Mouse (Mus musculus) gastrocnemius, postnatal 25 days (tissue): ENCODE results near the gene Pcgf5. TPM values are rescaled to one million over a fixed set of nuclear protein-coding genes. Genes with fewer than 3 reads are reported as not detected.
"Not testable (repeated sequence)": the region's sequence is repeated elsewhere in the genome, so short reads cannot be mapped to it uniquely, and the experiment has no call there.

Source experiments
- DNase-seq: peaks from one replicate; pipeline ENCODE4 v3.0.0; 2022
- total RNA-seq, 2 experiments: library from RNA; stranded (reverse); gene quantifications; 1 replicate in 1 of 2; 2 replicates in 1 of 2; pipeline ENCODE4 v1.2.3; 2021

The Pcgf5 gene
- total RNA-seq, 2 experiments from 2014 or later = 23.5 to 26.8 TPM

DNA sequence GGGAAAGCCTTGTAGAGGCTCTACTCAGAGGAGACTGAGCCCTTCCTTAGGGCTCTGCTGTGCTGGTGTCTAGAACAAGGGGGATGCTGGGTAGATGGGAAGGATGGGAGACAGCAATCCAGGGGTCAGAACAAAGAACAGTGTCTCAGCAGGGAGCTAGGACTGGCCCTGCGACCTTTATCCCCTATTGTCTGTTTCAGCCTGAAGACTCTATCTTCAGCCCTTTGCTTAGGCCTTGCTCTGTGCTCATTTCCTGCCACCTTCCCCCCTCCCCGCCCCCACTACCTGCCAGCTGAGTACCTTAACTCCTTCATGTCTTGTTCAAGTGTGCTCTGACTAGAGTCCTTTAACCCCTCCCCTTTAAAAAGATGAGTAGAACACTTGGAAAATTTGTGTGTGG lies 36.3 kb downstream of the Pcgf5 start:
- DNase-seq = no peak

DNA sequence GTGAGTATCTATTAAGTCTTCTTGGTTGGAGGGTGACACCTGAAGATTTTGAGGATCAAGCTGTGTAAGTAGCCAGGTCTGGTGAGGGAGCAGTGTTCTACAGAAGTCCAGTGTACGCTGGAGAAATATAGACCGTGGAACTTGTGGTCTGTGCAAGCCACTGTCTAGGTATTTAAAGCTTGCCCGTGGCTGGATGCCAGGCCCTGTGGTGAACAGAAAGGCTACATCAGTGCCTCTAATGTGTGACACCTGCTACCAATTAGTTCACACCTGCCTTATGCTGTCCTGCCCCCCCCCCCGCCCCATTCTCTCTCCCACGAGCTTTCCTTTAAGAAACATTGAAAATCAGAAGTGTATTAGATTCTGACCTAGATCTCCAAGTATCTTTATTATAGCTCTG lies 40.4 kb downstream of the Pcgf5 start:
- no peak for DNase-seq

DNA sequence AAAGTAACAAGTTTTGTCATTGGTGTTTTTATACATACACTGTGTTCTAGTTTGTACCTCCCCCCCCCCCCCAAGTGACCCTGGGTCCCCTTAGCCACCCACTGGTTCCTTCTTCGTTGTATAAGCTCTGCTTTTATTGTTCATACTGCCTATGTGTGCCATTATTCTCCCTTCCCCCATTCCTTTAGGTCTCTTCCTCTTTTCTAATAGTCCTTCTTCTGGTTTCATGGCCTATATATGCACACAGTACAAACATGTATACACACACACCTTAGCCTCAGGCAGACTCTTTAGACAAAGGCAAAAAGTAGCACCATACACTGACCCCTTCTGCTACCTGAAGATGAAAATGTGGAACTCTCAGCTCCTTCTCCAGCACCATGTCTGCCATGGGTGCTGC lies 42.6 kb downstream of the Pcgf5 start:
- DNase-seq = no peak

DNA sequence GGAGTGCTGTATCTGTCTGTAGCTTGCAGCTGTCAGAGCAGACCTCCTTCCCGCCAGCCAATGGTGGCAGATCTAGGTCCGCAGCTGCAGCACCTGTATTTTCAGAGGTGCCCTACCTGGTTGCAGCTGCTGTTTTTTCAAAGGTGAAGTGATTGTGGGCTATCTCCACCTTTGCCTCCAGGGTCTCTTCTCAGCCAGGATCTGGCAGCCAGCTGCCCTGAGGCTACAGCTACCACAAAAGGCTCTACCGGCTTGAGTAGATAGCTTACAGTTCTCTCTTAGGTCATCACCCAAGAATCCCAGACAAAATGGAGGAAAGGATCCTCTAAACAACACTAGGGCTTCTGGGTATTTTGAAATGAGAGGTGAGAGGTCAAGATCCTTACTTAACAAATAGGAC lies 50.4 kb downstream of the Pcgf5 start:
- no peak for DNase-seq

DNA sequence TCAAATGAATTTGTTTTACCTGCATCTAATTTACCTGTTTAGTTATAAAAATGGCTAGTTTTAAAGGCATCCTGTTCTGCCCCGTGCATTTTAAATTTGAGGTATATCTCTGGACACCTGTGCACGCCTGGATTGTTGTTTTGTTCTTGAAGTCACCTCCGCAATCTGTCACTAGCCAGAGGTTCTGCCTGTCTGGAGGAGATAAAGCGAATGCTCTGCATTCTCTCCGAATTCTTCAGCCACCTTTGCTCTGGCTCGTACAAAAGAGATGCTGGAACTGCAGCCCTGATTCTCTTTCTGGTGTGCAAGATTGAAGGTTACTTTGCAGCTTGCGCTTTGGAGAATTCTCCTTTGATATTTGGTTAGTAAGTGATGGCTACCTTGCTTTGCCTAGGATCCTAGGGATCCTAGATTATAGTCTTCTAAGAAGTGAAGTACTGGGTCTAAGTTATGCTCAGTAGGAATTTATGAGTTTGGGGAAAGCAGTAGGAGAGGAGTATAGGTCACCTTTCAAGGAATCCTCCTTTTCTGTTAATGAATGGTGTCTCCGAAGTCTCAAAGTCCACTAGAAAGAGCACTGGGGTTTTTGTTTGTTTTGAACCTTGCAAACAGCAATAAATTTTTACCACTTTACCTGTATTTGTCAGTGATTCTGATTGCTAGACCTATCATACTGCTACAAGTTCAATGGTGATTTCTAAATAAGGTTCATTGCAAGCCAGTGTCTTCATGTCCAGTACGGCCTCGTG lies 60.4 kb downstream of the Pcgf5 start:
- no peak for DNase-seq

DNA sequence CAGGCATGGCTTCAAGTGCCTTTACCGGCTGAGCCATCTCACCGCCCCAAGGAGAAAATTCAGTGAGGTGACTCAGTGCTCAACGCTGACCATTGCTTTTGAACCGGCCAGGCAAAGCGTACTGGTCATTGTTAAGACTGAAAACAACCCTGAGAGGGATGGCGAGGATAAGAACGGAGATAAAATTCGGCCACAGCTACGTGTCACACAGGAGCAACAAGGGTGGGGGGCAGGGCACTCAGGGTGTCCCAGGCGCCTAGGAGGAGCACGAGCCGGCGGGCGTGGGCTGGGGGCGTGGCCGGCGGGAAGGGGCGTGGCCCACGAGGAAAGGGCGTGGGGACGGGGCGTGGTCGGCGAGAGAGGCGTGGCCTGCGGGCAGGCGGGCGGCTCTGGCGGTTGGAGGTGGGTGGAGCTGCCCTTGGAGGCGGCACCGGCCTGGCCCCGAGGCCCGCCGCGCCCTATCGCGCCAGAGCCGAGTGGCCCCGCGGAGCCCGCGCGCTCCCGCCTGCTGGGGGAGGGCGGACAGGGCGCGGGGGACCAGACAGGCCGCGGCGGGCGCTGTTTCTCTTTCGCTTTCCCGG lies 61.3 kb downstream of the Pcgf5 start:
- DNase-seq = peak; percentile 95

DNA sequence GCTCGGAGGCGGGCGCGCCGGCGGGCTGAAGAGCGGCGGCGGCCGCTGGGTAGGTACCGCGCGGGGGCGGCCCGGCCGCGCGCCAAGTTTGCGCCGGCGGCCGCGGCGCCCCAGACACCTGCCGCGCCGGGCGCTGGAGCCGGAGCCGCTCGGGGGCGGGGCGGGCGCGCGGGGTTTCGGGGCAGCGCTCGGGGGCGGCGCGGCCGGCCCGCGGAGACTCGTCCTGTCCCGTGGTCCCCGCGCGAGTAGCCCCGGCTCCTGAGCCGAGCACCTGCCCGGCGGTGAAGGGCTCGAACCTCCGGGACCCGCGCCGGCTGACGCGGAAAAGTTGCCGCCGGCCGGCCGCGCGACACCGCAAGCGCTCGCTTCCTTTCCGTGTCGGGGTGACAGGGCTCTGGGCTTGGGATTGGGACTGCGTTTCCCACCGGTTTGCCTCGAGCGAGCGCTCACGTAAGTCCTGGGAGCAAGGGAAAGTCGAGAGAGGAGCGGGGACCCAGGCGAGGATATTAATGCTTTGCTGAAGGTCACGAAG lies 61.8 kb downstream of the Pcgf5 start:
- DNase-seq = no peak

DNA sequence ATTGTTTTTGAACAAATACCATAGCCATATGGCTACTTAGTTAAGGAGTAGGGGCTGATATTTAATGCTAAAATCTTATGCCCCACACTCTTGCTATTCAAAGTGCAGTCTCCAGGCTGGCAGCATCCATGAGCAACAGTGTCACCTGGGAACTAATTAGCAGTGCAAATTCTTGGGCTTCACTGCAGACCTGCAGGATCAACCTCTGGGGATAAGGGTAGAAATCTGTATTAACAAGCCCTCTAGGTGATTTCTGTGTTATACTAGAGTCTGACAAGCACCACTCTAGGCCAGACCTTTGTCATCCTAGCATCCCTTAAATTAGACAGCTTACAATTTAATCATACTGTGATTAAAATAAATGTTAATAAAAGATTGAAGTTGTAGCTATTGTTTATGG lies 71.8 kb downstream of the Pcgf5 start:
- DNase-seq = no peak

DNA sequence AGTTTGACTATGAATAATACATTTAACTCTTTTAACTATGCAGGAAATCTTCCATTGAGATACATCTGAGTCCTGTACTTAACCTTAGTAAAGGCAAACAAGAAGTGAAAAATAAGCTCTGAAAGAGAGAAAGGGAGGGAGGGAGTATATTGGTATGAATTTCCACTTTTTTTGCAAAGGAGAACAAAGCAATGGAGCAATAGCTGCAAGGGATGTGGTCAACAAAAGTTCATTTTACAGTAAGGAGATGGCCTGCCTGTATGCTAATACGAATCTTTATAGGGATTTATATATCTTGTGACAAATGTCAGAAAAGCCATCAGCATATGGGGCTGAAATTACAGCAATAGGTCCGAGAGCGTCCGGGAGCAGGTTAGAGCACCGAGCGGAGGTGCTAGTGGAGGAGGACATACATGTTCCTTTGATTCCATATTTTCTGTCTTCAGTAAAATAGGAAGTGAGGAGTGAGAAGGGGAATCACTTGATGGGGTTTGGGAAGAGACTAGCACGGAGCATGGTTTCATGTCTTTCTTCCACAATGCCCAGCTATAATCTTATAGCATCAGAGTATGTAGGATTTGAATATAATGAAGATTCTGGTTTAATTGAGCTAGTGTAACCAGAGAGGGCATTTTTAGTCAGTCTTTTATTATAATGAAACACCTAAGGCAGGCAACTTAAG lies 79.2 kb downstream of the Pcgf5 start:
- DNase-seq = no peak

DNA sequence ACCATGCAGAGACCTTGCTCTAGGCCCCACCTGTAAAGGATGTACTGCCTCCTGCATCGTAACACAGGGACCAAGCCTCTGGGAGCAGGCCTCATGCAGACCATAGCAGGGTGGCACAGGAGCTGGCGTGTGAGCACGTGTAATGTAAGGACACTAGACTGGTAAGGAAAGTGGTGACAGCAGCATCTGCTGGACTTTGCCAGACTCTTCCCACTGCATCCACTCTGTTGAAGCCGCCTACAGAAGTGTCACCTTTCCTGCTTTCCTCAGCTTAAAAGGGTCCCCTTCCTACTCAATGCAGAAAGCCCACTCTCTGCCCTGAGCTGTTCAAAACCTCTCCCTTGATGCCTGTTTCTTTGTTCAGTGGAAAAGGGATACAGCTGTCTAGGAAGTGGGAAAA lies 80.0 kb downstream of the Pcgf5 start:
- no peak for DNase-seq

DNA sequence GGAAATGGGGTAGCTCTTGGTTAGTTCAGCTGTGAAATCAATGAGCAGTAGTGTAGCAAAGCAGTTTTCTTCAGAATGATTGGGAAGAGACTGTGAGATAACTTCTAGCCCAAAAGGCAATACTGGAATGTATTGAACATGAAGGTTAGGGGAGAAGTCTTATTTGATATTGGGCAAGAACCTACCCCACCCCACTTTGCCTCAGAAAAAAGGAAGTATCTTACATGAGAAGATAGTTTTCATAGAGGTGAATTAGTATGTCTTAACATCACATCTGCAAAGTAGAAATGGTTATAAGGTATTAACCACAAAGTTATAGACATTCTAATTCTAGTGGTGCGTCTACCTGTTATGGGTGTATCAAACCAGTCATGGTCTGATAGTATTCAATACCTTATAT lies 81.2 kb downstream of the Pcgf5 start:
- DNase-seq = no peak

DNA sequence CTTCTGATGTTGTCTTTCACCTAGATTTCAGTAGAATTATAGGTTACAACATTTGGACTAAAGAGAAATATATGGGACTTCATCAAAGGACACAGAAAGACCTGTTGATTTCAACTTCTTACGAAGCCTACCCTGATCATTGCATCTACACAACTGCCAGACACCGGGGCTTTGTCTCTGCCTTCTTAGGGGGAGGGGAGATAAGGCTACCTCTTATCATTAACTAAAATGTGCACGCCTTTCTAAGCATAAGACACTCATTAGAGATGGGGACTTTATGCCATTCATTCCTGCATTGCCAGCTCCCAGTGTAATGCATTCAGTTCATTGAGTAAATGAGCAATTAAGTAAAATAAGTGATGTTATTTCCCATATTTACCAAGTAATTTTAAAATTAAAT lies 85.1 kb downstream of the Pcgf5 start:
- no peak for DNase-seq

DNA sequence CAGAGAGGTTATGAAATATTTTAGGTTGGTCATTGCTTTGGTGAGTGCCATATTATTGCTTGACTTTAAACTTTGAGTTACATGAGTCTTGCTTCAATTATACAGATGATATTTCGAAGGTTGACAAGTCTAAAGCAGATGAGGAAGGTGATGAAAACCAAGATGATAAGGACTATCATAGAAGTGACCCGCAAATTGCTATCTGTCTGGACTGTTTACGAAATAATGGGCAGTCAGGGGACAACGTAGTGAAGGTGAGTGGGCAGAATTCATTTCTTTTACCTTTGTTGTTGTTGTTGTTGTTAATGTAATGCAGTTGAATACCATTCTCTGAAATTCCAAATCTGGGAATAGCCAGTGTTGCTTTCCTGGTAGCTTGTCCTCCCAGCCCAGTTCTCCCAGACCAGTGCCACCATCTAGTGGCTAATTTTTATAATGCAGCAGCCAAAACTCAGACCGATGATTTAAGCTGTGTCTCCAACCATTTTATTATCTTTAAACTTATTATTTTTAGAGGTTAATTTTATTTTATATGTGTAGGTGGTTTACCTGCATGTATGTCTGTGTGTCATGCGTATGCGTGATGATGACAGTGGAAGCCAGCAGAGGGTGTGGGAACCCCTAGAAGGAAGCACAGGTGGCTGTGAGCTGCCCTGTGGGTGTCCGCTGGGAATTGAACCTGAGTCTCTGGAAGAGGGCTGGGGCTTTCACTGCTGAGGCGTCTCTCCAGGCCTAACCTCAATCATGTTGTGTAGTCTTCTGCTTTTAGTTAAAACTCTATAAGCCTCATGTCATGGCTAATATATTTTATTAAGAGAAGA lies 92.0 kb downstream of the Pcgf5 start:
- DNase-seq = no peak

DNA sequence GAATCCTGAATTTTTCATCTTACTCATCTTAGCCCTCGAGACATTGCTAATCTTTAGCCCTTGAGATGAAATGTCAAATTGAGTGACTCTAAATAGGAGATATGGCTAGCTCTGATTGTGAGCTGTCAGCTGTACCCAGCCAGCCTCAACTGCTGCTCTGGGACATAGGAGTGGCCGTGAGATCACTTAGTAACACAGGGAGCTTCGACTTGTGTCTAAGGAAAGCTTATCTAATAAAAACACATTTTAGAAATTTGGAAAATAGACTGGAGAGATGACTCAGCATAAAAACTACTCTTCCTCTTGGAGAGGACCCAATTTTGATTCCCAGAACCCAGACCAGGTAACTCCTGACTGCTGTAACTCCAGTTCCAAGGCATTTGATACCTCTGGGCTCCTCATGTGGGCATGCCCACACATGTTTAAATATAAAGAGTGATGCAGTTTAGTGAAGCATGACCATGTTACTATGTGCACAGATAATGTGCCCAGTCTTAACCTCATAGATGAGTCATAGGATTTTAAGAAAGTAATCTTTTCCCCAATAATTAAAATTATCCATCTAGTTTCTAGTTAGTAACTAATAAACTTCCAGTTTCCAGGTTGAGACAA lies 103.0 kb downstream of the Pcgf5 start:
- DNase-seq = no peak

DNA sequence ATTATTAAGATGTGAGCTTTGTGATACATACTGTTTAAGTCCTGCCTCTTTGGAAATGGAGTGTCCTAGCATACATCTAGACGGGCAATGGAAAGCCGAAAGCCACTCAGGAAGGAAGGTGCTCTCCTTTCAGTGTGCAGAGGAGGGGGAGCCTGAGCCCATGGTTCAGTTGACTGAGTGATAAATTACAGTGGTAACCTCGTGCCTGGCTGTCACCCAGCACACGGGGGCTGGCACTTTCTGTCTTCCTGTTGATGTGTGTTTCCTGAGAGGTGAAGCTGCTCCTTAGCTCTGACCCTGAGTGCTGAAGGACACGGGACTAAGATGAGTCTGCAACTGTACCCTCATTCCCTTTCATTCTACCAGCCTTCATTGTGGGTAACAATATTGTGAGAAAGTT lies 103.6 kb downstream of the Pcgf5 start:
- no peak for DNase-seq

DNA sequence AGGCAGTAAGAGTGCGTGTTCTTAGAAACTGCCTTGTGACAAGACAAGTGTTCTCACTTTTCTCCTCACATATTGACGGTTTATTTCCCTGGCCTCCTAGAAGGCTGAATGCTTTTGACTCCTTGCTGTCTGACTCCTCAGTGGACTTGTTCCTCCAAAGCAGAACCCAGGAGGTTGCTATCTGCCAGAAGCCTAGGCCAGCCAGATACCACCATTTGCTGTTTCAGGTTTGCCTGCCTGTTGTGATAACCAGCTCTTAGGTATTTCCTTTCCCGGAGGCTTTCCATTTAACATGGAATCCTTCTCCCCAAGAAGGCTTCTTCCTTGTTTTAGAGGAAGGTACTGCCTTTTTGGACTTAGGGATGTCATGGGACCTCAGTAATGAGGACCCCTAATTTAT lies 104.1 kb downstream of the Pcgf5 start:
- not testable (repeated sequence) for DNase-seq

DNA sequence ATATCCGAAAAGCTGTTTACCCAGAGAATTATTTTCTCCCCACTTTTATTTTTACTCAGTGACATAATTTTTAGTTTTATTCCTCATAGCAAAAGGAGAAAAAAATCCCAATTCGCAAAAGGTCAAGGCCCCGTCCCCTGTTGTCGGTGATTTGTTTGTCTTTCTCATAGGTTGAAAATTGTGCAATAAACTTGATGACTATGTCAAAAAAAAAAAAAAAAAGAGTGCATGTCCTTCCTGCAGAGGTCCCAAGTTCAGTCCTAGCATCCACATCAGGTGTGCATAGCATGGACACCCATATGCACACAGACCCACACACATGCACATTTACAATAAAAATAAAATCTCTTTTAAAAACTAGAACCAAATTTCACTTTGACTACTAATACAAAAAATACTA lies 105.3 kb downstream of the Pcgf5 start:
- DNase-seq = no peak

DNA sequence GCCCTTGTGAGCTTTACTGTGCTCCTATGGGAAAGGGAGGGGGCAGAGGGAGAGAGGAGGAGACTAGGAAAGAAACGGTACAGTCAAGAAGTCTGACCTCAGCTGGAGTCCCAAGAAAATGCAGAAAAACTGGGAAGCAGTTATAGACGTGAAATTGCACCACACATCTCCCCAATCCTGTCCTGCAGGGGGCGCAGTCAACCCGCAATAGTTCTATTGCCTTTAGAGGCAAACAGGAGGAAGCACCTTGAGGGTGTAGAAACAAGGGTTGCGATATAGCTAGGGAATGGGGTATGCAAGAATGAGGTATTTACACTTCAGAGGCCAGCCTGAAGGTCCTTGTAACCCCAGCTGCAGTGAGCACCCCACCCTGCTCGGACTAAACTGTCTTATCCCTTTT lies 122.0 kb downstream of the Pcgf5 start:
- peak; percentile 15 for DNase-seq

DNA sequence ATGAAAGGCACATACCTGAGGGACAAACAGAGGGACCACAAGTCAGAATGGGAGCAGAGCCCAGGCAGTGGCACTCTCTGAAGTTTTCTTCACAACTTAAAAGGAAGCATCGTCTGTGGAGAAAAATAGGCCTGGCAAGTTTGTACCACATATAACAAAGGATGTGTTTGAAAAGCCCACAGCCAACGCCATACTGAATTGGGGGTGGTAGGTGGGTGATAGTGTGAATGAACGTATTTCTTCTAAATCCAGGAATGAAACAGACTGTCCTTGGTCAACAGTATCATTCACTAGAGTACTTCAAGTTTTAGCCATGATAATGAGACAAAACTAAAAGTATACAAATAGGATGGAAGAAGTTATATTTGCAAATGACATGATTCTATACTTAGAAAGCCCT lies 123.2 kb downstream of the Pcgf5 start:
- no peak for DNase-seq

DNA sequence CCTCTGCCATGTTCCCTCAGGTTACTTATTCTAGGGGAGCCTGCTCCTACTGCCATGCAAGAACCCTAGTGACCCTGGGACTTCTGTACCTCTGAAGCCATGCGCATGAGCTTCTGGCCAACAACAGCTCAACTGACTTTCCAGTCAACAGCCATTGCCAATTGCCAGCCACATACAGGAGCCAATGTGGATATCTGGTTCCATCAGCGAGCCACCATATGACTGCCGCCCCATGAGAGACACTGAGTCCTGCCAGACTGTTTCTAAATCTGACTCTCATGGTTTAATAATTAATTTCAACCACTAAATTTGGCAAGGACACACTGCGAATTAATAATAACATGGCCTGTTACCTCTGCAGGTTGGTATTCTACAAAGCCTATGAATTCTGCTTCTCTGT lies 128.5 kb downstream of the Pcgf5 start:
- peak; percentile 36 for DNase-seq

DNA sequence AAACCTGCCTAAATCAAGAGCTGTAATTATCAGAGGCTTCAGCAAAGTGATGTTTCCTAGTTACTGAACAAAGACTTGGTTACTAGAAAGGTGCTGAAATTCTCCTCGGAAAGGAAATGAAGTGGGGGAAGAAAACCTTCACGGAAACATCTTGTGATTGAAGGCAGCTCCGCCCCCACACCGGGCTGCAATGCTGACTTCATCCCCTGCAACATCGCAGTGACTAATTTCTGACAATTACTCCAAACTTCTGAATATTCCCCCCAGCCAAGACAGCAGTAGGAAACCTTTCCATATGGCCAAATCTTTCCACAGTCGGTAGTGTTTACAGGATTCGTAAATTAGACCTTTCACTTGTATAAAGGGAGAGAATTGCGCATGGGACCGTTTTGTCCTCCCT lies 129.0 kb downstream of the Pcgf5 start:
- no peak for DNase-seq

DNA sequence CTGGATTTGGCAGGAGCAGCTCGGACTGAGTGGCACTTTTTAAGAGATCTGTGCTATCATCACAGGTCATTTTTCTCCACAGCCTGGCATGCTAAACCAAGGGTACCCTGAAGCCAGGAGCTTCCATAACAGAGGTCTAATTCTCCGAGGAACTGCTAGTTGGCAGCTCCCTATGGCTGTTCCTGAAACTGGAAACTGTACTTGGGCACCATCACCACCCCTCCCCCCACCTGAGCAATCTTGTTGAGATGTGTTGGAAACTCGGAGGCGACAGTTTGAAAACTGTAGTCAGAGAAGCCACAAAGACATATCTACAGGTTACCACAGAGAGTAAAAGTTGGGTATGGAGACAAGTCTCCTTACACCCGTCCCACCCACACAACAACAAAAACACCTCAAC lies 129.6 kb downstream of the Pcgf5 start:
- DNase-seq = no peak
